Mouse (Mus musculus): Measurements from ENCODE around the gene Peli2. TPM values are rescaled to one million over a fixed set of nuclear protein-coding genes. Genes with fewer than 3 reads are reported as not detected.

Gene Peli2
- total RNA-seq, 2 experiments from 2014 or later: 19.3 to 23.2 TPM

GRCm38 (mm10) chr14:48266710-48267109 lies 146.1 kb downstream of the Peli2 start:
- no peak overlapping the region for H3K27ac ChIP-seq
- no peak for DNase-seq (ENCODE audit: low spot score in 2 of 2)
- H3K4me3 ChIP-seq: no peak overlapping the region
- no peak for TF ChIP-seq CTCF (conservative IDR thresholded peaks at IDR 0.05)

GRCm38 (mm10) chr14:48278291-48278690 lies 157.7 kb downstream of the Peli2 start:
- DNase-seq (ENCODE audit: low spot score in 2 of 2): no peak
- H3K4me3 ChIP-seq: no peak overlapping the region
- no peak overlapping the region for H3K27ac ChIP-seq
- no peak for TF ChIP-seq CTCF (conservative IDR thresholded peaks at IDR 0.05)

GRCm38 (mm10) chr14:48286949-48287348 lies 166.3 kb downstream of the Peli2 start:
- Histone ChIP-seq H3K27ac (no peak overlapping the region), H3K4me3 (no peak overlapping the region)
- peak in 1 of 2 experiments; percentile 17 for DNase-seq (ENCODE audit: low spot score in 2 of 2)
- TF ChIP-seq CTCF (conservative IDR thresholded peaks at IDR 0.05): no peak

GRCm38 (mm10) chr14:48287581-48287980 lies 167.0 kb downstream of the Peli2 start:
- no peak for DNase-seq (ENCODE audit: low spot score in 2 of 2)
- no peak for TF ChIP-seq CTCF (conservative IDR thresholded peaks at IDR 0.05)
- no peak overlapping the region for H3K27ac ChIP-seq
- H3K4me3 ChIP-seq: no peak overlapping the region

GRCm38 (mm10) chr14:48288600-48288999 lies 168.0 kb downstream of the Peli2 start:
- DNase-seq (ENCODE audit: low spot score in 2 of 2): no peak
- no peak for TF ChIP-seq CTCF (conservative IDR thresholded peaks at IDR 0.05)
- Histone ChIP-seq H3K27ac (no peak overlapping the region), H3K4me3 (no peak overlapping the region)

- DNase-seq (ENCODE audit: low spot score in 2 of 2): no peak
- no peak for TF ChIP-seq CTCF (conservative IDR thresholded peaks at IDR 0.05)
- Histone ChIP-seq H3K4me3 (no peak overlapping the region), H3K27ac (no peak overlapping the region)
Measured at GRCm38 (mm10) chr14:48289602-48290599, 169.3 kb downstream of the Peli2 start.

GRCm38 (mm10) chr14:48293498-48293897 lies 172.9 kb downstream of the Peli2 start:
- Histone ChIP-seq H3K4me3 (no peak overlapping the region), H3K27ac (no peak overlapping the region)
- no peak for TF ChIP-seq CTCF (conservative IDR thresholded peaks at IDR 0.05)
- no peak for DNase-seq (ENCODE audit: low spot score in 2 of 2)

- DNase-seq (ENCODE audit: low spot score in 2 of 2): no peak
- no peak overlapping the region; the same call in 1 of the 2 replicates for H3K4me3 ChIP-seq
- TF ChIP-seq CTCF (conservative IDR thresholded peaks at IDR 0.05): no peak
- H3K27ac ChIP-seq: peak overlapping the region; percentile 30
Measured at GRCm38 (mm10) chr14:48295410-48295809, 174.8 kb downstream of the Peli2 start.

- peak in 1 of 2 experiments; percentile 10 for DNase-seq (ENCODE audit: low spot score in 2 of 2)
- no peak overlapping the region; the same call in 1 of the 2 replicates for H3K4me3 ChIP-seq
- peak overlapping the region; percentile 30 for H3K27ac ChIP-seq
- TF ChIP-seq CTCF (conservative IDR thresholded peaks at IDR 0.05): no peak
Measured at GRCm38 (mm10) chr14:48295815-48296271, 175.2 kb downstream of the Peli2 start.

- TF ChIP-seq CTCF (conservative IDR thresholded peaks at IDR 0.05): no peak
- Histone ChIP-seq H3K4me3 (no peak overlapping the region), H3K27ac (no peak overlapping the region)
- no peak for DNase-seq (ENCODE audit: low spot score in 2 of 2)
Measured at GRCm38 (mm10) chr14:48296820-48297219, 176.2 kb downstream of the Peli2 start.

- TF ChIP-seq CTCF (conservative IDR thresholded peaks at IDR 0.05): no peak
Measured at GRCm38 (mm10) chr14:48302471-48303186, 182.0 kb downstream of the Peli2 start.

GRCm38 (mm10) chr14:48303235-48303634 lies 182.6 kb downstream of the Peli2 start:
- peak; percentile 38 to 47 for DNase-seq (ENCODE audit: low spot score in 2 of 2)
- Histone ChIP-seq H3K4me3 (no peak overlapping the region), H3K27ac (peak overlapping the region; percentile 43; the same call in 1 of the 2 replicates)
- TF ChIP-seq CTCF (conservative IDR thresholded peaks at IDR 0.05): no peak

More at GRCm38 (mm10) chr14:48302471-48303186, 182.0 kb downstream of the Peli2 start:
- Histone ChIP-seq H3K27ac (peak overlapping the region; percentile 43; the same call in 1 of the 2 replicates), H3K4me3 (no peak overlapping the region)
- peak in 1 of 2 experiments; percentile 3 for DNase-seq (ENCODE audit: low spot score in 2 of 2)

GRCm38 (mm10) chr14:48303841-48304240 lies 183.2 kb downstream of the Peli2 start:
- no peak overlapping the region for H3K27ac ChIP-seq
- no peak for TF ChIP-seq CTCF (conservative IDR thresholded peaks at IDR 0.05)
- no peak overlapping the region for H3K4me3 ChIP-seq
- no peak for DNase-seq (ENCODE audit: low spot score in 2 of 2)
